Mouse (Mus musculus): Measurements from ENCODE around the gene Zfp146.
A peak's percentile ranks its signal among the peaks of the same experiment; 100 is the strongest.
"Not testable (repeated sequence)": the region's sequence is repeated elsewhere in the genome, so short reads cannot be mapped to it uniquely, and the experiment has no call there.

Zfp146 gene

DNA sequence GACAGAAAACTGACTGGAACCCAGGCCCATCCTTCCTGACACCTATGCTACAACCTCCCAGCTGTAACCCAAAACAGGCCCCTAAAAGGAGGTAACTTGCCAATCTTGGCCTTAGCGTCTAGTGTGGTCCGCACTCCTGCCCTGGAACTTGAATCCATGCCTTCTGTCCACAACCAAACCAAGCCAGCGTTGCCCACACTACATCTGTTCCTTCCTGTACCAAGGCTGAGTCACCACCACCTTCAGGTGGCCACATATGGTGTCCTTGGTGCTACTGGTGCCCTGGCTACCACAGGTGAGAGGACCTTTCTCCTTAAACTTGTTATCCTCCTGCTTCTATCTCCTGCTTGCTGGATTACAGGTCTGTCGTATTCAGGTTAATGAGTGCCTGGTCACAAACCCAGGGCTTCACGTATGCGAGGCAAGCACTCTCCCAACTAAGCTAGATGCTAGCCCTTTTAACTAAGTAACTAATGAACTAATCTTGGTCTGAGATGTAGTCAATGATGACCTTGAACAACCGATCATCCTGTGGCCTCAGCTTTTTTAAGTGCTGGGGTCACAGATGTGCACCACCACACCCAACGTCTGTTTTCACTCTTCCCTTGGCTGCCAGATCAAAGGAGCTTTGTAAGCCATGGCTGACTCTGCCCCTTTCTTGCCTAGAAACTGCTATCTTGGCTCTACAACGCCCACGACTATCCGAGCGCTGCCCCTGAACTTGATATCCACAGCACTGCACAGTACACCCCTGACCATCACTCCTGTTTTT is 19.0 kb upstream of the Zfp146 start:
- DNase-seq, result no peak

DNA sequence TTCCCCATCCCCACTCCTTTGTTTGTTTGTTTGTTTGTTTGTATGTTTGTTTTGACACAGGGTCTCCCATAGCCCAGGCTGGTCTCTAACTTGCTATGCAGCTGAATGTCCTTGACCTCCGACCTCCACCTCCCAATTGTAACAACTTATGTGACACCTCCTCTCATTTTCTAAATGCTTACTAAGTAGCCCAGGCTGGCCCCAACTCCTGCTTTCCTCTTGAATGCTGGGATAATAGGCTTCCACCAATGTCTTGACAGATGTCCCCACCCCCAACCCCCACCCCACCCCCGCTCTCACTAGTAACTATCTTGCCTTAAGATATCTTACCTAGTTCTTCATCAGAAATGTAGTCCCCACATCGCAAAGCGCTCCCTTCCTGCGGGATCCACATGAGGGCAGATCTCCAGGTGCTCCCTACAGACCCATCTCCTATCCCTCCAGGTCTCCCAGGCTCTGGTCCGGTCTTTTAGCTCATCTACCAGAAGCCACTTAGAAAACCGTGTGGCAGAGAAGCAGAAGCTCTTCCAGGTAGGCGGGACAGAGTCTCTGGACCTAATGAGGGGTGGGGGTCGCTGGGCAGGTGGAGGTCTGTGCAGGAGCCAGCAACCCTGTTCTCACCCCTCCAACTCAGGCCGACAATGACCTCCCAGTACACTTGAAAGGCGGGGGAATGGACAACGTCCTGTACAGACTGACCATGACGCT is 15.2 kb upstream of the Zfp146 start:
- no peak for DNase-seq

DNA sequence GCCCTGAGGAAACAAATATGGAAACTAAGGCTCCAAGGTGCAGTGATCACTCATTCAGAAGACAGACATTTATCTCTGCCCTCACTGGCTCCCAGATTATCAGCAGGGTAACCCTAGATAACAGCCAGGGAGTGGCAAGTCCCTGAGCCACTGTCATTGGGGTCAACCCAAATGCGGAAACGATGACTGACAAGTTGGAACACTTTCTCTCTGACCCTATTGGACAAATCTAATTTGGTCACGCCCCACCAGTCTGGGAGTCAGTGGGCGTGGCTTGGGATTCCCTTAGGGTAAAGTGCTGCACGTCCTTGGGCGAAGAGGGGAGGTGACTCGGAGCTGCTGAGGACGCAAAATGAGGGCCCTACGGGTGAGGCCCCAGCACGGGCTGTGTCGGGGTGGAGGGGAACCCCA is 14.3 kb upstream of the Zfp146 start, which contains the start of gene Cox7a1:
Cox7a1 (plus strand) TSS at position 266 of the 411 bp plus-strand sequence.
- DNase-seq, result peak; percentile 93

DNA sequence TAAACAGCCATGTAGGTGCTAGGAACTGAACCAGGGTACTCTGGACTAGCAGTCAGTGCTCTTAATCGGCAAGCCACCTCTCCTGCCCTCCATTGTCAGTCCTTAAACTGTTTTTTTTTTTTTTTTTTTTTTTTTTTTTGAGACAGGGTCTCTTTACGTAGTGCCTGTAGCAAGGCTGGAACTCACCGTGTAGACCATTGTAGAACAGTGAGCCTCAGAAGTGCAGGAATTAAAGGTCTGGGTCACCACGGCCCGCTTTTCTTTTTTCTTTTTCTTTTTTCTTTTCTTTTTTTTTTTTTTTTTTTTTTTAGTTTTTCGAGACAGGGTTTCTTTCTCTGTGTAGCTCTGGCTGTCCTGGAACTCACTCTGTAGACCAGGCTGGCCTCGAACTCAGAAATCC is 13.6 kb upstream of the Zfp146 start:
- not testable (repeated sequence) for DNase-seq

DNA sequence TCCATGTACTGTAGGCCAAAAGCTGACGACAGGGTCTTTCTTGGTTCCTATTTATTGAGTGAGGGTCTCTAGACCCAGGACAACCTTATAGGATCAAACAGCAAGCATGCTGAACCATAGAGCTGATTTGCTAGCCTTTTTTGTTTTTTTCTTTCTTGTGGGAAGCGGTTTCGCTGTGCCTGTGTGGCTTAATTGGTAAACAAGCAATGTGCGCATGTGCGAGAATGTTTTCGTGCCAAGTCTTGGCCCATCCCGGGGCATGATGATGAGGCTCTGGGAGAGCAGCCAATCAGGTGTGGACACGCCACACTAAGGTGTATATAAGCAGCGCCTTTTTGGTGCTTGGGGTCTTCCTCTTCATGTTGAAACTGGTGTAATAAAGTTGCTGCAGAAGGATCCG is 12.4 kb upstream of the Zfp146 start:
- DNase-seq, result not testable (repeated sequence)

DNA sequence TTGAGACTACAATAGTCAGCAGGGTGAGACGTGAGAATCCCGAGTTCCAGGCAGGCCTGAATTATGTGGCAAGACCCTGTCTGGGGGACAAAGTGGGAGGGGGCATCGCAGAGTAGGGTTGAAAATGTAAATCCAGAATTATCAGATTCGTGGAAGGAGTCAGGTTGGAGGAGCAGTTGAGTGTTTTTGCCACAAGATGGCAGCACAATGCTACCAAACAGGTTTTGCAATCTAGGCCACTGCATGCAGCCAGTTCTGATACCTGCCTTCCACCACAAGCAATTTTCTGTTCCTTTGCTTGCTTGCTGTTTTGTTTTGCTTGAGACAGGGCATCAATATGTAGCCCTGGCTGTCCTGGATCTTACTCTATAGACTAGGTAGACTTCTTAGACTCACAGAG is 11.8 kb upstream of the Zfp146 start:
- peak; percentile 85 for DNase-seq

DNA sequence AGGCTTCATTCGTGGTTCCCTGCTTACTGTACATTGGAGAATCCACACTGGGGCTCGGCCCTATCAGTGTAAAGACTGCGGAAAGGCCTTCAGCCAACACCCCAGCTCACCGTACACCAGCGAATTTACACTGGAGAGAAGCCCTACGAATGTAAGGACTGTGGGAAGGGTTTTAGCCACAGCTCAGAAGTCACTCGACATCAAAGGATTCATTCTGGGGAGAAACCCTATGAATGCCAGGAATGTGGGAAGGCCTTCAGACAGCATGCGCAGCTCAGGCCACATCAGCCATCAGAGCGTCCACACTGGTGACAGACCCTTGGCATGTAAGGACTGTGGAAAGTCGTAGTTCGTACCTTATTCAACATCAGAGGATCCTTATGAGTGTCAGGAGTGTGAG is 8.7 kb upstream of the Zfp146 start:
- DNase-seq, result no peak

DNA sequence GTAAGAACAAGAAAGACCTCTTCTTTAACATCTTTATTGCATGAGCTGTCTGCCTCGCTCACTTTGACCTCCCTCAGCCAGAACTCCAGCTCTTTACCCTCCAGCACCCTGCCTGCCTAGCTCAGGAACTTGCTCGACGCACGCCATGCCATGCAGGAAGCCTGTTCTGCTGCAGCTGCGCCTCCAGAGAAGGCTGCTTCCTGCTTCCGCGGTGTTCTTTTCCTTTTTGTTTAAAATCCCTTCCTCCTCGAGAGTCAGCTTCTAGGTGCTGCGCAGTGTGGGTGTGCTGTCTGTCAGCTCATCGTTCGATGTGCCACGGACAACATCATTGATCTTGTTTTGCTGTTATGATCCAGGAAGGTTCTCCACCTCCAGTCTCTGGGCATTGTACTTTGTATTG is 6.9 kb upstream of the Zfp146 start:
- no peak for DNase-seq

DNA sequence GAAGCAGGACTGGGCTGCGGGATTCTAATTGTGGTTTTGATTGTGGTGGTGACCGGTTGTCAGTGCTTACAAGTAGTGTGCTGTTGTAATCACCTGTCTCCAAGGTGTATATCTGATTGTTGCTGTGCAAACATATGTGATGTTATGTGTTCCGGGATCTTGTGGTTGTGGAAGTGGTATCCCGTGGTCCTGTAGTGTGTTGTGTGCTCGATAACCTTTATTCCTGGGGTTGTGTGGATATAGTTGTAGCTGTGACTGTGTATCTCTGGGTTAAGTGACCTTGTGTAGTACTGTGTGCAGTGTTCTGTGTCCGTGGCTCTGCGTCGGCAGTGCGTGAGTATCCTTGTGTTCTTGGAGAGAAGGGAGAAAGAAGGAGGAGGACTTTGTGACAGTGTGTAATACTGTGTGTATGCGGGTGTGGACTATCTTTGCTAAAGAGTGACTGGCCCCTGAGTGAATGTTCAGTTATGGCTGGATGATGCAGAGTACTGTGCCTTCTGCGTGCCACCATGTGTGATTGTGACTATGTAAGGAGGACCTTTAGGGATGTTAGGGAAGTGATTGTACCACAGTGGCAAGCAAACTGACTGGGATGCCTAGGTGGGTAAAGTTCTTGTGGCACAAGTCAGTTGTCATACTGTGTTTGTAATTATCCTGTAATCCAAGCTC is 867 bp upstream of the Zfp146 start:
- DNase-seq, result no peak

DNA sequence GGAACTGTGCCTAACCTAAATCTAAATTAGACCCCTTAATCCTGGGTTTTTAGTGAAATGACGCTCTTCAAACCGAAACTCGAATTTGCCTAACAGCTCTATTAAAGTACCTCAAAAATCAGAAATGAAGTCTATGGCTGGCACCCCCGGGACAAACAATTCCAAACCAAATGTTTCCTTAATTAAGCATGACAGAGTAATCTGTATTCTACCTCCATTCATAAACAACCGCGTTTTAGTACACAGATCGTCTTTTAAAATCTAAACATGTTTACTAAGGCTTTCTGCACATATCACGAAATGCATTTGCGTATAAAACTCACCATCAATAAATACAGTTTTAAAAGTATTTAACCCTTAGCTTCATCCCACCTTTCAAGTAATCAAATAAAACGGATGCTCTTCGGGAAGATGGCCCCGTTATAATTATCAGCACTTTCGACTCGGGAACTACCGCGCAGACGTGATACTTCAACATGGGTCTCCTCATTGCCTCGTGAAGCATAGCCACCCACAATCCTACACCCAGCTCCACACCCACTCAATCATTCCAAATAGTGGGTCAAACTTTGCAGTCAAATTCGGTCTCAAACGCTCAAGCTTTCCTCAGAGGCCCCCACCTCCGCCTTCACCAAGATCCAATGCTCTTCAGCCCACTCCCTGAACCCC is 502 bp downstream of the Zfp146 start:
- DNase-seq, result no peak

DNA sequence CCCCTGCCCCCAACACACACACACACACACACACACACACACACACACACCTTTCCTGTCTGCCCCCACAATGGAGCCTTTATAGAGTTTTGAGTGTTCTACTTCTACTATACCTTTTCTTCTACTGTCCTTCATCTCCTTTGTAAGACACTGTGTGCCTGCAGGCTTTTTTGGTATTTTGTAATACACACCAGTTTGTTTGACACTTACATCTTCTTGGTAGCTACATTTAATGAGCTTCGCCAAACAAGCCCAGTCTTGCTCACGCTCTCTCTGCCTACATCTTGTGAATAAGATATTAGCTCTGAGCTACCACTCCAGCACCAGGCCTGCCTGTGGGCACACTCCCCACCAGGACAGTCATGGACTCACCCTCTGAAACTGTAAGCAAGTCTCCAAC is 4.8 kb downstream of the Zfp146 start:
- DNase-seq, result no peak

DNA sequence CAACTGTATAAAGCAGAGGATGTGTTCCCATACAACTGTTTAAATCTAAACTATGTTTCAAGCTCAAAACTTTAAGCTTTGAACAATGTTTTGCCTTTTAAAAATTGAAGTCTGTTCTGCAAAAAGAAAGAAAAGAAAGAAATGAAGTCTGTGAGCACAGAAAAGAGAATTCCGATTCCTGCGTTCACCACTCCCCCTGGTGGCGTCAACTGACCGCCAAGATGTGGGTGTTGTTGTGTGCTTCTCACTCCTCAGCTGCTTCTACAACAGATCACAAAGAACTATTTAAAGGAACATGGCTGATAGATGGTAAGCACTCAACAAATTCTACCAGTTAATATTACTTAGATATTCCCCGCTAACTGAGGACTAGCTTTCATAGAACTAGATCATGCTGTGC is 6.4 kb downstream of the Zfp146 start:
- no peak for DNase-seq

DNA sequence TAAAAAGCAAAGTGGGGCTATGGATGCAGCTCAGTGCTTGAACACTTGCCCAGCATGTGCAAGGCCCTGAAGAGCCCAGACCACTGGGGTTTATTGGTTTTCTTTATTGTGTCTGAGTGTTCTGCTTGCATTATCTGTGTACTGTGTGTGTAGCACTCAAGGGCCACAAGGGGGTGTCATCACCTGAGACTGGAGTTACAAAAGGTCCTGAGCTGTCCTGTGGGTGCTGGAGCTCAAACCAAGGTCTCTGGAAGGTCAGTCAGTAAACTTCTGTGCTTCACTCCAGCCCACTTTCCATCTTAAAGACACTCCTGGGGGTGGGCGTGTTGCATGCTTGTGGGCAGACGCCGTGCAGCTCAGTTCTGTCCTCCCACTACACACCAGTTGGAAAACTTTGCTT is 14.0 kb downstream of the Zfp146 start:
- DNase-seq, result no peak

DNA sequence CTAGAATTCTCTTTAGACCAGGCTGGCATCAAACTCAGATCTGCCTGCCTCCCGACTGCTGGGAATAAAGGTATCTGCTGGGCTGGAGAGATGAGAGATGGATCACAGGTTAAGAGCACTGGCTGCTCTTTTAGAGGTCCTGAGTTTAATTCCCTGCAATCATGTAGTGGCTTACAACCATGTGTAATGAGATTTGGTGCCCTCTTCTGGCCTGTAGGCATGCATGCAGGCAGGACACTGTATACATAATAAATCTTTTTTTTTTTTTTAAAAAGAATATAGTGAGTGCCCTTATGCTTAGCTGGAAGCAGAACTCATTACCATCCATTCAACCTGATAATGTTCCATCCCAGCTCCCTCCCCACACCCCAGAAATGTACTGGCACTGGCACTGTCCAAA is 15.5 kb downstream of the Zfp146 start:
- no peak for DNase-seq

DNA sequence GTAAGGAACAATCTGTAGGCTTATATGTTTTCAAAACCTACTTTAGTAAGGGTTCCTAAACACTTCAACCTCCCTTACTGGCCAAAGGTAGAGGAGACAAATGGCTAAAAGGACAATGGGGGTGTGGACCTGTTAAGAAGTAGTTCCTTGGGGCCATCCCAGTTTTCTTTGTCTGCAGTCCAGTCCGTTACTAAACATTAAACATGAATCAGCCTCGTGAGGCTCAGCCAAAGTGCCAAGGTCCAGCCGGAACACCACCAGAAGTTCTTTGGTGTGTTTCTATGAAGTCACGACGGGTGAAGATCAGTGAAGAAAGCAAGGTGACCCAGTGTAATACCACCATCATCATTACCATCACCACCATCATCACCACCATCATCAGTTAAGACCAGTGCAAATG is 22.5 kb downstream of the Zfp146 start:
- DNase-seq, result no peak

DNA sequence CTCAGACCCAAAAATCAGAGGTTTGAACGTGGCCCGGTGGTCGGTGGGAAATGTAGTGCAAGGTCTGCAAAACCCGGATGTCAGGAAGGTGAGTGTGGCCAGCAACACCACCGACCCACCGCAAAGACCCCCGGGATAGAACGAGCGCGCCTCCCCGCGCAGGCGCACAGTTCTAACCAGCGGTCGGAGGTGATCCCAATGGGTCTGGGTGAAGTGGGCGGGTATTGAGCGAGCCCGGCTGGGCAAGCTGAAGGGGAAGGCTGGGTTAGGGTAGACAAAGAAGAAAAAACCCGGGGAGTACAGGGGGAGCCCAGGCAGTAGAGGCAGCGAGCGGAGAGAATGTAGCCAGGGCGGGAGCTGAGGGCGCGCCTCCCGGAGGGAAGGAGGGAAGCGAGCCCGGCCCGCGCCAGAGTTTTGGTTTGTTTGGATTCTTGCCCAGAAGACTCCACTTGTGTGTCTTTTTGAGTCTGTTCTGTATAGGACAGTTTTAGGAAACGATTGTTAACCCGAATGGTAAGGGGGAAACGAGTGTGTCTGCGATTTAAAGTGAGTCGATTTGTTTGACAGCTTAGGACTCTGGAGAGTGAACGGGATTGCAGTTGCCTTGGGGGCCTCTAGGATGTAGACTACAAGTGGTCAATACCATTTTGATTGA is 25.9 kb downstream of the Zfp146 start:
- DNase-seq, result peak; percentile 96

DNA sequence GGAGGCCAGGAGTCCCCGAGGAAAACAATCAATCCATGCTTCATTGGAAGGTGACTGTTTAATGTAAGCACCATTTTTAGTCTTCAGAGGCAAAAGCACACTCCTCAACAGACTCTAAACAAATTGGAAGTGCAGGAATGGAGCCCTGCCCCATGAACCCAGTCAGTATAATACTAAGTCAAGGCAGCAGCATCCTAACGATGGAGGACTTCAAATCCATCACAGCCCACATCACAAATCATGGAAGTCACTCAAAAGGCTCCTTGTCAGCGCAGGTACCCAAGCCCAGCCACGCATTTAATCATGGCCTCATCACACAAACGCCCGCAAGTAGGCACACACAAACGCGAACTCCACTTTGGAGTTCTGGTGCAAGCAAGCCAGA is 26.4 kb downstream of the Zfp146 start:
- DNase-seq, result no peak

DNA sequence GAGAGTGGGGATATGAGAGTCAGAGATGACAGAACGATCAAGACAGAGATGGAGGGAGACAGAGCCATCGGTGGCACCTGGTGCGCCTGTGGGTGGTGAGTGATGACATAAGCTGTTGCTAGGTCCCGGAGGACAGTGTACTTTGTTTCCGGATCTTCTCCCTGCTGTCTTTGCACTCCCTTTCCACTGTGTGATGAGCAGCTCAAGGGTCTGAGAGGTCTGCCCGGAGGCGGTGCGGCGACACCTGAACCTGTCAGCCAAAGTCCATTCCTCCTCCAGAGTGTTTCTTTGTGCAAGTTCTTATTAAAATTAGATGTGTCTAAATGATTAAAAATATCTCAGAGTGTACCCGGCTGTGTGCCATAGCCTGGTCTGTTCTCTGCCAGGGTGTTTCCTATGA is 32.7 kb downstream of the Zfp146 start:
- no peak for DNase-seq

DNA sequence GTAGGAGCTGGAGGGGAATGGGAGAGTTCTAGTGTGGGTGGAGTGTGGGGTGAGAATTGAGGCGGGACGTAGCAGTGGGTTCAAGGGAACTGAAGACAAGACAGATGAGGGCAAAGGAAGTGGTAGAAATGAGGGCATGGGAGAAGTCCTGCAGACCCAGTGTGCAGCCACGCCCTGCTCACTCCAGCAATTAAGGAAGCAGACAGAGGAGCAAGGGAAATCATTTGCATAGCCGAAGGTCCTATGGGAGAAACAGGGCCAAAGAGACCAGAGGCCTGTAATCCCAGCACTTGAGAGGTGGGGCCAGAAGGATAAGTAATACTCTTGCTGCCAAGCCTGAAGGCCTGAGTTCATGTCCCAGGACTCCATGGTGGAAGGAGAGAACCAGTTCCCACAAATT is 37.2 kb downstream of the Zfp146 start:
- DNase-seq, result no peak

DNA sequence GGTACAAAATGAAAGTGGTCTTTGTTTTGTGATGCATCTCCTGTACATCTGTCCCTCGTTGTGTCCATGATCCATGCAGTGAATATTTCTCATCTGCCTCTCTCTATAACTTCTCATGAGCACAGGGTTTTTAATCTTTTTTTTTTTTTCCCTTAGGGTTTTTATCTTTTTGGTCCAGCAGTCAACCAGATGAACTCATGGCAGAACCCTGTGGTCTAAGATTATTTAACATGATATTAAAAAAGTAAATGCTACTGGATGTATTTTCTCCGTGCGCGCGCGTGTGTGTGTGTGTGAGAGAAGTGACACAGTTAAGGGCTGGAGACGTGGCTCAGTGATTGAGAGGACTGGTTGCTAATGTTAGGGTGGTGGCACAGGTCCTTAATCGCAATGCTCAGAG is 39.6 kb downstream of the Zfp146 start:
- DNase-seq, result no peak

DNA sequence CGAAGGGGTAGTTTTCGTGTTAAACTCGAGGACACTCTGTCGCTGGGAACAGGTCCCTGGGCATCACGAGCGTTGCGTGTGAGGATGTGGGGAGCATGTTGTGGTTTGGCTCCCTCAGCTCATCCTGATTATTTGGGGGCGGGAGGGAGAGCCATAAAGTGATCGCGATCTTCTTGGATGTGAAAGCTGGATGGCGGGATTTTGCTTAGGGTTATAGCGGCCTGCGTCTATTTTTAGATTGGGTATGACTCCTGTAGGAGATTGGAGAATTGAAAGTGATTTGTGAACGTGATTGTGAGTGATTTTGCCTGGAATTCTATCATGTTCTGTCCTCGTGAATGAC is 47.4 kb downstream of the Zfp146 start:
- no peak for DNase-seq

DNA sequence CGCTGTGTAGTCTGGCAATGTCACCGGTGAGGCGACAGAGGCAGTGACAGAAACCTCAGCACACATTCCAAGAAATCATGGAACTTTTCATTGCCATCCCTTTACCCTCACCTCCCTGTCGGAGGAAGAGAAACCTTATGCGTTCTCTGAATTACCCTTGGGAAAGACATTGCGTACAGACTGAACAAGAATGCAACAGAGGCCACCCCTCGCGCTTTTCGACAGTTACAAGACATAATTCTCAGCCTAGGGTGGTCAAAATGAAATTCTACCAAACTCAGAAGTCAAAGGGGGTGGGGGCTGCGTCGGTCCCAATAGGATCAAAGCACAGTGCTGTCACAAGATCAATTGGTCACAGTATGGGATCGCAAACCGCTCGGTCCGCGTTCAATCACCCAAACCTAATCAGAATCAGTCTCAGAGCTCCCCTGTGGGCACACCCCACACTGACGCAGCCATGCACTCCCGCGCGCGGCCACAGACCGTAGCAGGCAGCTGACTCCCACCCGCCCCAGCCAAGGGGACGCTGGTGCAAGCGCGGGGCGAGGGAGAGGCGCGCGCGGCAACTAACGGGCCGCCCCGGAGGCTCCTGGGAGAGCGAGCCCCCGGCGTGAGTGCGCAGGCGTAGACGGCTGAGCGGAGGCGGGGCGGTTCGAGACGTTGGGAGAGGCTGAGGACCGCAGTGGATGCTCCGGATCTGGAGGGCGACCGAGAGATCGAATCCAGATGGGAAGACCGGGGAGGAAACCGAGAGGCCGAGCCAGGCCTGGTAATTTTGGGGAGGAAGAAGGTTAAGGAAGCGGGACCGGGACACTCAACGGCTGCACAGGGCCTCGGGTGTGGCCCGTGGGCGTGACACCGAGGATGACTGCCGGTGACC is 48.0 kb downstream of the Zfp146 start, which contains the start of gene Zfp382:
Zfp382 (plus strand) TSS at position 635 of the 880 bp plus-strand sequence.
- peak; percentile 96 for DNase-seq

All from retina, postnatal 1 day (tissue).